Mouse (Mus musculus) gonadal fat pad, adult 2 months (tissue): ENCODE data around the gene H2-DMb2. TPM values are rescaled to one million over a fixed set of nuclear protein-coding genes. Genes with fewer than 3 reads are reported as not detected.
A peak's percentile ranks its signal among the peaks of the same experiment; 100 is the strongest.

Experiments used
- DNase-seq: peaks from one replicate; pipeline ENCODE4 v3.0.0-alpha.2; 2012; ENCODE audit warnings: low read depth
- polyA plus RNA-seq: library from polyadenylated mRNA; depleted of rRNA; stranded (reverse); fragments of >200 nt; gene quantifications from 2 replicates; pipeline ENCODE4 v1.2.3, GENCODE M21; 2012

Gene H2-DMb2
- polyA plus RNA-seq, 1 experiment = 51.4 TPM

GRCm38 (mm10) chr17:34179913-34180859 lies 37.1 kb downstream of the H2-DMb2 start:
- DNase-seq = no peak

DNA sequence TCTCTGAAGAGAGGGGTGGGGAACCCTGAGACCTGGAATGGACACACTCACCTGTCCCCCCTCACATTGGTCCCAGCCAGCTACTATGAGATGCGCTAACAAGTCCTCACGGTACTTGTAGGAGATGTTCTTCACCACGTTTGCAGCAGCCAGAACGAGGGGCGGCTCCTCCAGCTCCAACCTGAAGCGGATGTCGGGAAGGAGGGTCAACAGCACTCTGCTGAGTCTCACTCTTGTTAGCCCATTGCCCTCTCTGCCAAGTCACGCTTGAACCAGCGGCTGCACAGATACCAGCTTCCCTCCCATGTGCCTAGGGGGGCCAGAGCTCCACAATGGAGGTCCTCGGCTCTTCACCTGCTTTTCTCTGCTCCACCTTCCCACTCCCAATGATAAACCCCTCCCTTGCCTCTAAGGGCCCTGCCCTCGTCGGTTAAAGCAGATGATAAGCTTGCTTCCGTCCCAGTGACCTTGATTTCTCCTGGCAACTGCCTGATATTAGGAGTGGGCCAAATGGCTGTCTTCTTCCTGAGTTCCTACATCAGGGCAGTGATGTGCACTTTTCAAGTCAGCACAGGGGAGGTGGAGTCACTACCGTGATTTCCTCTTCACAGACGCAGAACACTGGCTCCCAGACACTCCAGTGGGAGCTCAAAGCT lies 40.6 kb downstream of the H2-DMb2 start:
- no peak for DNase-seq

GRCm38 (mm10) chr17:34185526-34185925 lies 42.4 kb downstream of the H2-DMb2 start:
- DNase-seq = no peak

DNA sequence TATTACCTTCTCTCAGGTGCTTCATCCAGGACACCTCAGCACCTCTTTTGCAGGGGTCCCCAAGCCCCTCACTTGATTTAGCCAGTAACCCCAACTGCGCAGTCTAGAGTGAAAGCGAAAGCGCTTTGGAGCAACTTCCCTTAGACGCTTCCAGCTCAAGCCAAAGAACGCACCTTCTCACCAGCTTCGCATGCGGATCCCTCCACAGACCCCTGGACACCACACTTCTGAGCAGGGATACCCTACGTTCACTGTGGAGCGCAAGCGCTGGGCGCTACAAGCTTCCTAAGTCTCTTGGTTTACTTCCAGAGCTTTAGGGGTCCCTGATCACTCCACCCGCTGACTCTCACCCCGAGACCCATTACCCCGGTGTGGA lies 43.8 kb downstream of the H2-DMb2 start:
- no peak for DNase-seq

DNA sequence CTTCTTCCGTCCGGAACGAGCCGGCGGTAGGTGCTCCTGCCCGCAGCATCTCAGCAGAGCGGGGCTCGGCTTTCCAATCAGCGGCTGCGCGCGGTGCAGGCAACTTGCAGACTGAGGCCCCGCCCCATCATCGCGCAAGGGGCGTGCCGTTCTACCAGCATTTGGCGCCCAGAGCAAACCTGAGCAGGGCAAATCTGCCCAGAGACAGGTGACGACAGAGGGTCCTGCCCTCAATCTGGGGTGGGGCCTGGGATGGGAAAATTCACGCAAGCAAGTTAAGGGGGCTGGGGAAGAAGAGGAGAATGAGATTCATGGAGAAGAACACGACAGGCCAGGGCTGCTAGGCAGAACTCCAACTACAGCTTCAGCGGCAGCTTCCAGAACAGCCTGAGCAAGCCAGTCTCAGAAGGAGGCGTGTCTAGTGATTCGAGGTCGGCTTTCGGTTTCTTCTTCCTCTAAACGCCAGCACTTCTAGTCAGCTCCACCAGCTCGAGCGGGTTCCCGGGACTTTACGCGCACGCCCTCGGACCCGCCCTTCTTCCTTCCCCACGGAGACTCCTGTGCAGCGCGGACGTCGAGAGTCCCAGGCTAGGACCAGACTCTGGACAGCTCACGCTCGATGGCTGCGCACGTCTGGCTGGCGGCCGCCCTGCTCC lies 44.3 kb downstream of the H2-DMb2 start, which contains the start of the genes Tap1 and Psmb9:
Gene Tap1, plus strand, starts transcription at position 293 of the 656 bp plus-strand sequence.
Gene Psmb9, minus strand, starts transcription at position 504 of the 656 bp plus-strand sequence.
- DNase-seq = peak; percentile 64

GRCm38 (mm10) chr17:34188010-34188409 lies 44.9 kb downstream of the H2-DMb2 start:
- no peak for DNase-seq

- no peak for DNase-seq
These were observed 45.9 kb downstream of the H2-DMb2 start for GRCm38 (mm10) chr17:34188986-34189385.

DNA sequence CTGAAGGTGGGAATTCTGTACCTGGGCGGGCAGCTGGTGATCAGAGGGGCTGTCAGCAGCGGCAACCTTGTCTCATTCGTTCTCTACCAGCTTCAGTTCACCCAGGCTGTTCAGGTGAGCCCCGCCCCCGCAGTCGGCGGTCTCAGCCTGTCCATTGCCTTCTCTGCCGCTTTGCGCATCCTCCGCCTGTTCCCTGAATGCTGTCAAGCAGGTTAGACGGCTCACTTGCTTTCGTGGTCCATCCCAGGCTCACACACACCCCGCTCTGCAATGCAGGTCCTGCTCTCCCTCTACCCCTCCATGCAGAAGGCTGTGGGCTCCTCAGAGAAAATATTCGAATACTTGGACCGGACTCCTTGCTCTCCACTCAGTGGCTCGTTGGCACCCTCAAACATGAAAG lies 49.7 kb downstream of the H2-DMb2 start:
- DNase-seq = no peak

DNA sequence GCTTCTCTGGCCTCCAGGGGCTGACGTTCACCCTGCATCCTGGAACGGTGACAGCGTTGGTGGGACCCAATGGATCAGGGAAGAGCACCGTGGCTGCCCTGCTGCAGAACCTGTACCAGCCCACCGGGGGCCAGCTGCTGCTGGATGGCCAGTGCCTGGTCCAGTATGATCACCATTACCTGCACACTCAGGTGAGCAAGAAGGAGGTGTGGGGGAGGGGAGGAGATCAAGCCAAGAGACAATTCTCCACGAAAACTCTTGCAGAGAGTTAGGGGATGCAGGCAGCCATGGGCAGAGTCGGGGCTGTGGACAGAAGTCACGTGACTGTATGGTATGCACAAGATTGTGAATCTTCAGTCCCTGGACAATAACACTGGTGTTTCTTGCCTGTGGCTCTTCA lies 50.4 kb downstream of the H2-DMb2 start:
- DNase-seq = no peak

- DNase-seq = no peak
These were observed 51.6 kb downstream of the H2-DMb2 start for GRCm38 (mm10) chr17:34194723-34195122.

- DNase-seq = no peak
These were observed 53.4 kb downstream of the H2-DMb2 start for GRCm38 (mm10) chr17:34196491-34196890.

DNA sequence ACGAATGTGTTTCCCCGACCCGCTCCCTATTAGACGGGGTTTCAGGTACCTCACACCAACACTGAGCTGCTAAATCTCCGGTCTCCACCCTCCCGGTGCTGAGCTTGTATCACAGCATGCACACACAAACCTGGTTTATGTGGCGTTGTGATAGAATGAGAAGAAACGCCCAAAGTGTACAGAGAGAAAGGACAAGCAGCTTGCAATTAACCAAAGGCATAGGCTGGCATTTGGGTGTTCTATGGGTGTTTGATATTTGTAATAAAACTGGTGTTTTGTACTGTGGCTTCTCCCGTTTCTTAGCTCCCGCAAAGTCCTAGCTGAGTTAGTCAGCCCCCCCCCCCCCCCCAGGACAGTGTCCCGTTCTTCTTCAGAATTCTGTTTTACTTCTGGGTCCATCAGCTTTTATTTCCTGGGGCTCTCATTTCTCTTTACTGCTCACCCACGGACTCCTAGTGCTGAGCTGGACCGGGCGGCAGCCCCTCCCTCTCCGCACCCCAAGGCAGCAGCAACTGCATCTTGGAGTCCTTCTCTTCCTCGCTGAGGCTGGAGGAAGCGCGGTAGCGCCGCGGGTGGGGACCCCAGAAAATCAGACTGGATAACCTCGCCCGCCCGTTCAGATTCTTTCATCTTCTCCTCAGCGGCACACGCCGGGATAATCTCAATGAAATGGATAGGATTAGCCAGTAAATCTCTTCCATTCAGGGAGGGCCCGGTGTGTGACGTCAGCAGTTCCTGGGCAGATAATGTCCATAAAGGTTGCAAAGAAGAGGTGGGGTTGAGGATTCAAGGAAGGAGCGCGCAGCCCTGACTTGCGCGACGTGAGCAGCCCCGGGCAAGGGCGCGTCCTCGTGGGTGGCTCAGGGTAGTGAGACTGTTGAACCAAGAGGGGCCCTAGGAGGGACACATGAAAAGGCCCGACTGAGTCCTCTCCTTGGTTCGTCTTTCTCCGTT lies 54.1 kb downstream of the H2-DMb2 start, which contains the start of gene Psmb8:
Gene Psmb8, plus strand, starts transcription at position 781 of the 954 bp plus-strand sequence.
- DNase-seq = no peak

- DNase-seq = no peak
These were observed 54.9 kb downstream of the H2-DMb2 start for GRCm38 (mm10) chr17:34197904-34198520.

GRCm38 (mm10) chr17:34198521-34198912 lies 55.4 kb downstream of the H2-DMb2 start:
- DNase-seq = no peak

- DNase-seq = no peak
These were observed 56.0 kb downstream of the H2-DMb2 start for GRCm38 (mm10) chr17:34199050-34199619.

DNA sequence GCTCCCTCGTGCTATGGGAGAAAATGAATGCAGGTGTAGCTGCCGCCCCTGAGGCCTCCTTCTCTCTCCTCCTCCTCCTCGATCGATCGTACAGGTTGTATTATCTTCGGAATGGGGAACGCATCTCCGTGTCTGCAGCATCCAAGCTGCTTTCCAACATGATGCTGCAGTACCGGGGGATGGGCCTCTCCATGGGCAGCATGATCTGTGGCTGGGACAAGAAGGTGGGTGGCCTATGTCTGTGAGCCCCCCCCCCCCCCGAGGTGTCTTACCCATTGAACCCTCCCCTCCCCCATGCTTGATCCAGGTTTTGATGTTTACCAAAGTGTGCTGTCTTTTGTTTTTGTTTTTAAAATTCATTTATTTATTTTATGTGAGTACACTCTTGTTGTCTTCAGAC lies 56.9 kb downstream of the H2-DMb2 start:
- DNase-seq = no peak

DNA sequence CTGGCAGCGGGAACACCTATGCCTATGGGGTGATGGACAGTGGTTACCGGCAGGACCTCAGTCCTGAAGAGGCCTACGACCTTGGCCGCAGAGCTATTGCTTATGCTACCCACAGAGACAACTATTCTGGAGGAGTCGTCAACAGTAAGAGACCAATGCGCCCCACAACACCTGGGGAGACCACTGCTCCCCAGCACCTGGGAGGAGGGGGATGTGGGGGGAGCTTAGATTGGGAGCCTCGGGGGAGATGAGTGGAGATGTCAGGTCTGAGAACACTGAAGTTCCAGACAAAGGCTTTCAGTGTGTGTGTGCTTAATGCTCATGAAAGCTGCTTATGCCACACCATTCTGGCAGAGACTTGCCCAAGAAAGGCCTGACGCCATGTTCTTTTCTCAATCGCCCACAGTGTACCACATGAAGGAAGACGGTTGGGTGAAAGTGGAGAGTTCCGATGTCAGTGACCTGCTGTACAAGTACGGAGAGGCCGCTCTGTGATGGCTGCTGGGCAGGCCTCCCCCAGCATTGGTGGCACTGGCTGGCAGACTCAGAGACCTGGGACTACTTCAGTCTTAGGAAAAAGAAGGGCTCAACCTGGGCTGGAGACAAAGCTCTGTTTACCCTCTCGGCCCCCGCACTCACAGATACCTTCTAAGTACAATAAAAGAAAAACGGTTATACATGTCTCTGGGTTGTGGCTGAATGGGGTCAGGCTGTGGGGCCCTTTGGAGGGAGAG lies 57.8 kb downstream of the H2-DMb2 start:
- no peak for DNase-seq
